Mouse (Mus musculus): ENCODE data around the gene Serpinb1a. TPM values are rescaled to one million over a fixed set of nuclear protein-coding genes. Genes with fewer than 3 reads are reported as not detected.

Serpinb1a gene
- polyA plus RNA-seq, 1 experiment from 2014 or later, result 0.74 TPM

Other genes with a start within 250 kb of the Serpinb1a start
- gene Mylk4, start 67.2 kb downstream of the Serpinb1a start, polyA plus RNA-seq (2014; fragmentation: Nextera tagmentation; extraction: Ambion mirVana), result 0.75 and 1.0 TPM in 2 replicates
- gene Wrnip1, start 49.1 kb downstream of the Serpinb1a start, polyA plus RNA-seq (2014; fragmentation: Nextera tagmentation; extraction: Ambion mirVana), result 13.3 and 14.5 TPM in 2 replicates
- not detected in 2 replicates for gene D930007J09Rik, start 48.3 kb downstream of the Serpinb1a start, polyA plus RNA-seq (2014; fragmentation: Nextera tagmentation; extraction: Ambion mirVana)
- not detected in 2 replicates for gene Serpinb1c, start 47.0 kb upstream of the Serpinb1a start, polyA plus RNA-seq (2014; fragmentation: Nextera tagmentation; extraction: Ambion mirVana)
- 1.2 and 2.0 TPM in 2 replicates for gene Serpinb6b, start 114.0 kb upstream of the Serpinb1a start, polyA plus RNA-seq (2014; fragmentation: Nextera tagmentation; extraction: Ambion mirVana)
- 2.4 and 2.7 TPM in 2 replicates for gene Serpinb9, start 152.1 kb upstream of the Serpinb1a start, polyA plus RNA-seq (2014; fragmentation: Nextera tagmentation; extraction: Ambion mirVana)
- gene Serpinb9b, start 176.2 kb upstream of the Serpinb1a start, polyA plus RNA-seq (2014; fragmentation: Nextera tagmentation; extraction: Ambion mirVana), result 0.20 TPM in 1 of 2 replicates, not detected in the other
- 0.15 and 0.32 TPM in 2 replicates for gene Serpinb1b, start 227.4 kb upstream of the Serpinb1a start, polyA plus RNA-seq (2014; fragmentation: Nextera tagmentation; extraction: Ambion mirVana)

All from embryonic facial prominence, embryonic 11.5 days (tissue).